Mouse (Mus musculus) stomach, postnatal 0 days (tissue): ENCODE data around the gene Armc2.

Experiments
- CTCF ChIP-seq: IDR thresholded peaks from 2 replicates; pipeline ENCODE4 v1.5.1; 2016; ENCODE audit warnings: antibody characterized with exemption, low read depth, mild to moderate bottlenecking, moderate library complexity
- EP300 ChIP-seq: optimal IDR thresholded peaks from 2 replicates; pipeline ENCODE3; 2016; ENCODE audit warnings: antibody characterized with exemption

GRCm38 (mm10) chr10:42057231-42057601 is 39.0 kb upstream of the Armc2 start:
- no peak for TF ChIP-seq EP300
- no peak for TF ChIP-seq CTCF
